Mouse (Mus musculus): ENCODE results near the gene C1rb. TPM values are rescaled to one million over a fixed set of nuclear protein-coding genes. Genes with fewer than 3 reads are reported as not detected.
"Not testable (repeated sequence)": the region's sequence is repeated elsewhere in the genome, so short reads cannot be mapped to it uniquely, and the experiment has no call there.

Gene C1rb
- polyA plus RNA-seq, 1 experiment from 2014 or later: not detected

DNA sequence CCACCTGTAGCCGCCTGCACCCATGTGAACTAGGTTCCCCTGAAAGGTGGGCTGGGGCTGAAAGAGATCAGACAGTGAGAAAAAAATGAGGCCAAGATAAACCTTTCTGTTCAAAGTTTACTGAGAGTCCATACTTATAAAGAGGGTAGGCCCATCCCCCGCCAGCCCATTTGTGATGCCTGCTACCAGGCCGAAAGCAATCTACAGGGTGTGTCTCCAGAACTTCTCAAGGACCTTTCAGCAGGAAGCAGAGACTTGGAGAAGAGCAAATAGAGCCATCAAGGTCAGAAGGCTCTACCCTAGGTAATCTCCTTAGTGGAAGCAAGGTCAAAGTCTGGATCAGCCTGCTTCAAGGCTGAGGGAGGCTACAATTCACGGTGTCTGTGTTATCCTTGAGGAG is 31.9 kb downstream of the C1rb start:
- DNase-seq: no peak

DNA sequence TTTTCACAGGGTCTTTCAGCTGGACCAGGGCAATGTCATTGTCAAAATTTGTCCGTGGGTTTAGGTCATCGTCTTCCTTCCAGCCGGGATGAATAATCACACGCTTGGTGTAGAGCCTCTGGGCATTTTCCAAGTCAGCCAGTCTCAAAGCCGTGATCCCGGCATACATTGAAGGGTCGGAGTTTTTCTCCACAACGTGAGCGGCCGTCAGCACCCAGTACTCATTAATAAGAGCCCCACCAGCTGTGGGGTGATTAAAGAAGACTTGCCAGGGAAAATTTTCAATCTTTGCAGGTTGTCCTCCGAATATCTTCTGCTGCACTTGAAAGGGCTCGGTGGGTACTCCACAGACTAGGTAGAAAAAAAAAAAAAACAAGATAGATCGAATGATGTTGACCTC is 55.5 kb downstream of the C1rb start:
- ATAC-seq: no peak
- Histone ChIP-seq H3K4me1 (ENCODE audit: insufficient read depth) (no peaks in the 10 kb centered on the region), H3K4me2 (ENCODE audit: low read depth, low read length) (no peak overlapping the region), H3K36me3 (replicated peaks; ENCODE audit: insufficient read depth, low read length) (no peaks in the 10 kb centered on the region), H3K27me3 (ENCODE audit: insufficient read depth, low read length) (no peaks in the 10 kb centered on the region), H3K9ac (replicated peaks) (no peak overlapping the region), H3K27ac (ENCODE audit: low read depth) (no peak overlapping the region), H3K9me3 (ENCODE audit: low read length) (no peaks in the 10 kb centered on the region), H3K4me3 (ENCODE audit: low read depth, low read length) (no peak overlapping the region)
- WGBS (ENCODE audit: insufficient replicate concordance): 83% methylated on average over 13 of the region's 13 CpGs
- no peak for DNase-seq
- TF ChIP-seq EP300 (IDR thresholded peaks at IDR 0.05; ENCODE audit: low read depth) (no peak), CTCF (IDR thresholded peaks at IDR 0.05; ENCODE audit: low read depth) (no peak)

More for the DNA sequence above, 31.9 kb downstream of the C1rb start:
- TF ChIP-seq EP300 (IDR thresholded peaks at IDR 0.05; ENCODE audit: low read depth): no peak
- TF ChIP-seq CTCF (IDR thresholded peaks at IDR 0.05; ENCODE audit: low read depth): no peak
- Histone ChIP-seq H3K4me3 (ENCODE audit: low read depth, low read length) (no peak overlapping the region), H3K27ac (ENCODE audit: low read depth) (no peak overlapping the region), H3K27me3 (ENCODE audit: insufficient read depth, low read length) (no peaks in the 10 kb centered on the region), H3K4me1 (ENCODE audit: insufficient read depth) (no peaks in the 10 kb centered on the region), H3K4me2 (ENCODE audit: low read depth, low read length) (no peak overlapping the region), H3K9ac (replicated peaks) (no peak overlapping the region), H3K36me3 (replicated peaks; ENCODE audit: insufficient read depth, low read length) (no peaks in the 10 kb centered on the region), H3K9me3 (ENCODE audit: low read length) (no peaks in the 10 kb centered on the region)
- WGBS (ENCODE audit: insufficient replicate concordance): 82% methylated on average over 4 of the region's 4 CpGs
- ATAC-seq: no peak

DNA sequence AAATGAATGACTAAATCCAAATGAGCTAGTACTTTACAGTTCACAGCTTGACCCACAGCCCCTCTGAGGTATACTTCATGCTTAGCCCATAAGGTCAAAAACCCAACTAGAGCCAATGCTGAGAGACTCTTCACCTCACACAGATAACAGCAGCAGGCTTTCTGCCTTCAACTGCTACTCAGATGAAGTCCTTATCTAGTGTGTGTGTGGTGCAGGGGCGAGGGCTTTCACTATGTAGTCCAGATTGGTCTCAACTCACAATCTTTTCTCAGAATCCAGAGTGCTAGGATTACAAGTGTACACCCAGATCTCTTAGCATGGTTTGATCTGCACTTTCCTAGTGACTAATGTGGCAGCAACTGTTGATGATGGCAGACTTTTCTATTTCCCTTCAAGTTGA is 56.1 kb downstream of the C1rb start:
- not testable (repeated sequence) for H3K9me3 ChIP-seq (ENCODE audit: low read length); ATAC-seq; H3K27ac ChIP-seq (ENCODE audit: low read depth); H3K4me2 ChIP-seq (ENCODE audit: low read depth, low read length); H3K9ac ChIP-seq (replicated peaks); DNase-seq; H3K36me3 ChIP-seq (replicated peaks; ENCODE audit: insufficient read depth, low read length); H3K4me1 ChIP-seq (ENCODE audit: insufficient read depth); H3K4me3 ChIP-seq (ENCODE audit: low read depth, low read length); H3K27me3 ChIP-seq (ENCODE audit: insufficient read depth, low read length)
- WGBS (ENCODE audit: insufficient replicate concordance): 32% methylated on average over 1 of the region's 1 CpGs

DNA sequence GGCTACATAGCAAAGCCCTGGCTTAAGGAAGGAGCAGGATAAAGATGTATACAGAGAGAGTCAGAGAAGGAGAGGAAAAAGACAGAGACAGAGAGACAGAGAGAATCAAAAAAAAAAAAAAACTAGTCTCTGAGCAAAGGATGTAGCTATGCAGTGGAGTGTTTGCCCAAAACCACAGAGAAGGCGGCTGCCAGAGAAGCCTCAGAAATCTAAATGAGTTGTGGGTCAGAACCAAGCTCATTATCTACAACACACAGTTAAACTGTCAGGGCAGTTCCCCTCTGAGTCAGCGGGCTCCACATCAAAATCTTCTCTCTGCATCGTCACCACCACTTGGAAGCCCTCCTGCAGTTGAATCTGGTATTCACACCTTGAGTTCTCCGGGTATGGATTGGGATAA is 60.7 kb downstream of the C1rb start:
- DNase-seq: no peak
- WGBS (ENCODE audit: insufficient replicate concordance): 67% methylated on average over 4 of the region's 4 CpGs
- H3K9ac ChIP-seq (replicated peaks): no peak overlapping the region

More for the DNA sequence above, 60.7 kb downstream of the C1rb start:
- Histone ChIP-seq H3K4me3 (ENCODE audit: low read depth, low read length) (no peak overlapping the region), H3K36me3 (replicated peaks; ENCODE audit: insufficient read depth, low read length) (no peaks in the 10 kb centered on the region), H3K27ac (ENCODE audit: low read depth) (no peak overlapping the region), H3K4me1 (ENCODE audit: insufficient read depth) (no peaks in the 10 kb centered on the region), H3K27me3 (ENCODE audit: insufficient read depth, low read length) (no peaks in the 10 kb centered on the region), H3K9me3 (ENCODE audit: low read length) (no peaks in the 10 kb centered on the region), H3K4me2 (ENCODE audit: low read depth, low read length) (no peak overlapping the region)
- TF ChIP-seq EP300 (IDR thresholded peaks at IDR 0.05; ENCODE audit: low read depth) (no peak), CTCF (IDR thresholded peaks at IDR 0.05; ENCODE audit: low read depth) (no peak)
- ATAC-seq: no peak

Other genes with a start within 250 kb of the C1rb start
- 31.6 and 32.5 TPM in 2 replicates for gene Pex5, start 155.2 kb upstream of the C1rb start, polyA plus RNA-seq (2015; fragmentation: Nextera tagmentation; extraction: Ambion mirVana)
- 1.8 TPM in 2 replicates for gene Clstn3, start 105.5 kb upstream of the C1rb start, polyA plus RNA-seq (2015; fragmentation: Nextera tagmentation; extraction: Ambion mirVana)
- gene C1rl, start 77.2 kb upstream of the C1rb start, polyA plus RNA-seq (2015; fragmentation: Nextera tagmentation; extraction: Ambion mirVana): 31.1 and 36.2 TPM in 2 replicates
- 63.0 and 65.0 TPM in 2 replicates for gene C1ra, start 57.9 kb upstream of the C1rb start, polyA plus RNA-seq (2015; fragmentation: Nextera tagmentation; extraction: Ambion mirVana)
- 118 and 130 TPM in 2 replicates for gene C1s1, start 27.9 kb upstream of the C1rb start, polyA plus RNA-seq (2015; fragmentation: Nextera tagmentation; extraction: Ambion mirVana)
- gene C1s2, start 65.8 kb downstream of the C1rb start, polyA plus RNA-seq (2015; fragmentation: Nextera tagmentation; extraction: Ambion mirVana): 0.04 TPM in 1 of 2 replicates, not detected in the other
- gene Lpcat3, start 92.7 kb downstream of the C1rb start, polyA plus RNA-seq (2015; fragmentation: Nextera tagmentation; extraction: Ambion mirVana): 68.7 and 72.6 TPM in 2 replicates
- gene Emg1, start 141.9 kb downstream of the C1rb start, polyA plus RNA-seq (2015; fragmentation: Nextera tagmentation; extraction: Ambion mirVana): 93.2 and 96.9 TPM in 2 replicates
- gene Phb2, start 142.0 kb downstream of the C1rb start, polyA plus RNA-seq (2015; fragmentation: Nextera tagmentation; extraction: Ambion mirVana): 308 and 318 TPM in 2 replicates
- 39.2 and 45.1 TPM in 2 replicates for gene Ptpn6, start 168.4 kb downstream of the C1rb start, polyA plus RNA-seq (2015; fragmentation: Nextera tagmentation; extraction: Ambion mirVana)
- gene Grcc10, start 171.1 kb downstream of the C1rb start, polyA plus RNA-seq (2015; fragmentation: Nextera tagmentation; extraction: Ambion mirVana): 148 and 157 TPM in 2 replicates
- not detected in 2 replicates for gene Gm45234, start 185.7 kb downstream of the C1rb start, polyA plus RNA-seq (2015; fragmentation: Nextera tagmentation; extraction: Ambion mirVana)
- gene Atn1, start 186.2 kb downstream of the C1rb start, polyA plus RNA-seq (2015; fragmentation: Nextera tagmentation; extraction: Ambion mirVana): 1.8 and 1.9 TPM in 2 replicates
- gene Eno2, start 199.4 kb downstream of the C1rb start, polyA plus RNA-seq (2015; fragmentation: Nextera tagmentation; extraction: Ambion mirVana): 0.20 and 0.27 TPM in 2 replicates
- 0.16 TPM in 1 of 2 replicates, not detected in the other for gene Lrrc23, start 209.4 kb downstream of the C1rb start, polyA plus RNA-seq (2015; fragmentation: Nextera tagmentation; extraction: Ambion mirVana)
- 11.4 and 14.3 TPM in 2 replicates for gene Spsb2, start 238.4 kb downstream of the C1rb start, polyA plus RNA-seq (2015; fragmentation: Nextera tagmentation; extraction: Ambion mirVana)
- gene Tpi1, start 244.0 kb downstream of the C1rb start, polyA plus RNA-seq (2015; fragmentation: Nextera tagmentation; extraction: Ambion mirVana): 332 and 346 TPM in 2 replicates

All from liver, postnatal 0 days (tissue).